Mouse (Mus musculus) urinary bladder, adult 2 months (tissue): ENCODE measurements around the gene Gm12845. TPM values are rescaled to one million over a fixed set of nuclear protein-coding genes. Genes with fewer than 3 reads are reported as not detected.
"Not testable (repeated sequence)": the region's sequence is repeated elsewhere in the genome, so short reads cannot be mapped to it uniquely, and the experiment has no call there.

ENCODE experiments used
- DNase-seq: peaks from one replicate; pipeline ENCODE4 v3.0.0; 2022; ENCODE audit warnings: low spot score
- polyA plus RNA-seq: library from polyadenylated mRNA; depleted of rRNA; stranded (reverse); fragments of >200 nt; gene quantifications from 2 replicates; pipeline ENCODE4 v1.2.3, GENCODE M21; 2012; rRNA removed

Gene Gm12845
- not detected in 2 replicates for polyA plus RNA-seq

GRCm38 (mm10) chr4:117724112-117724511 lies at the start of gene Gm12845:
TSS of gene Gm12845 (plus strand) at chr4:117724412.
- DNase-seq: no peak

- peak; percentile 53 for DNase-seq
Observed at GRCm38 (mm10) chr4:117676903-117677302, 47.3 kb upstream of the Gm12845 start.

DNA sequence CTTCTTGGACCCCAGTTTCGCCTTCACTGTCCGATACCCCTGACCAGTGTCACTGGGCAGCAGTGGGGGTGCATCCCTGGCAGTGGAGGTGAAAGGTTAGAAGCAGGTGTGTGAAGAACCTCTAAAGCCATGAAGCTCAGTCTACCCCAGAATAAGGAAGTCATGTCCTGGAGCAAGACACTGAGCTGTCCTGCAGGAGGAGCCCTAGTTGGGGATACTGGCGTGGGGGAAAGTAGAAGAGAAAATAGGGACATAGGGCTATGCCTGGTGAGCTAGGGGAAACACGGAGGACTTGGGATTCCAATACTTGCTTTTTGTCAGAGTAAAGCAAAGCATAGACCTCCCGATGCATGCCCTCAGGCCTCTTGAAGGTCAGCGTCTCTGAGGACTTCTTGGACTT lies 43.2 kb upstream of the Gm12845 start:
- DNase-seq: no peak

- peak; percentile 69 for DNase-seq
Observed at GRCm38 (mm10) chr4:117681931-117682461, 42.2 kb upstream of the Gm12845 start, which contains the start of gene Dmap1. TSS of gene Dmap1 (minus strand) at chr4:117682273.

DNA sequence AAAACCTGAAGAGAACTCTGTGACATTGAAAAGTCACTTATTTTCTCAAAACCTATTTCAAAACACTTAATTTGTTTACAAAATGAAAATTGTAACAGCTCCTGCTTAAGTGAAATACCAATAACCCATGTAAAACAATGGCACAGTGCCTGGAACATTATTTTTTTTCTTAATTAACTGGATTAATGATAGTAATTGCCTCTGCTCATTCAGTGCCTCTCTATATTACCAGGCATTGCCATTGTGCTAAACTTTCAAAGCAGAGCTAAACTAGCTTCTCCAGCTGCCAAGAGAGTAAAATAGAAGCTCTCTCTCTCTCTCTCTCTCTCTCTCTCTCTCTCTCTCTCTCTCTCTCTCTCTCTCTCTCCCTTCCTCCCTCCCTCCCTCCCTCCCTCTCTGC lies 41.7 kb upstream of the Gm12845 start:
- no peak for DNase-seq

DNA sequence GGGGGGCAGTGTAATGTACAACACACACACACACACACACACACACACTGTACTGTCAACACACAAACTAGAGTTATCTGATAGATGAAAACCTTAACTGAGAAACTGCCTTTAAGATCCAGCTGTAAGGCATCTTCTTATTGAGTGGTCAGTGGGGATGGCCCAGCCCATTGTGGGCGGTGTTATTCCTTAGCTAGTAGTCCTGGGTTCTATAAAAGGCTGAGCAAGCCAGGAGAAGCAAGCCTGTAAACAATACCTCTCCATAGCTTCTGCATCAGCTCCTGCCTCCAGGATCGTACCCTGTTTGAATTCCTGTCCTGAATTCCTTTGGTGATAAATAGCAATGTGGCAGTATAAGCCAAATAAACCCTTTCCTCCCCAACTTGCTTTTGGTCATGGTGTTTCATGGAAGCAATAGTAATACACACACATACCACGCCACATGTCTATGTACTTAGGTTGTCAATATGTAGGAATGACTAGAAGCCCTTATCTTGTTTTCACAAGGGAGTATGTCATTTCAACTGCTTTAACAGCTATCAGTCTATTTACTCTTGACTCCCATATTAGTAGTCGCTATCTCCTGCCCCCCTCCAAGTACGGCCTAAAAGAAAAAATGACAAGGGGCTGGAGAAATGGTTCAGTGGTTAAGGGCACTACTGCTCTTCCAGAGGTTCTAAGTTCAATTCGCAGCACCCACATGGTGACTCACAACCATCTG lies 41.0 kb upstream of the Gm12845 start:
- no peak for DNase-seq

- DNase-seq: no peak
Observed at GRCm38 (mm10) chr4:117686354-117686753, 37.9 kb upstream of the Gm12845 start.

GRCm38 (mm10) chr4:117705361-117705760 lies 18.9 kb upstream of the Gm12845 start:
- no peak for DNase-seq

DNA sequence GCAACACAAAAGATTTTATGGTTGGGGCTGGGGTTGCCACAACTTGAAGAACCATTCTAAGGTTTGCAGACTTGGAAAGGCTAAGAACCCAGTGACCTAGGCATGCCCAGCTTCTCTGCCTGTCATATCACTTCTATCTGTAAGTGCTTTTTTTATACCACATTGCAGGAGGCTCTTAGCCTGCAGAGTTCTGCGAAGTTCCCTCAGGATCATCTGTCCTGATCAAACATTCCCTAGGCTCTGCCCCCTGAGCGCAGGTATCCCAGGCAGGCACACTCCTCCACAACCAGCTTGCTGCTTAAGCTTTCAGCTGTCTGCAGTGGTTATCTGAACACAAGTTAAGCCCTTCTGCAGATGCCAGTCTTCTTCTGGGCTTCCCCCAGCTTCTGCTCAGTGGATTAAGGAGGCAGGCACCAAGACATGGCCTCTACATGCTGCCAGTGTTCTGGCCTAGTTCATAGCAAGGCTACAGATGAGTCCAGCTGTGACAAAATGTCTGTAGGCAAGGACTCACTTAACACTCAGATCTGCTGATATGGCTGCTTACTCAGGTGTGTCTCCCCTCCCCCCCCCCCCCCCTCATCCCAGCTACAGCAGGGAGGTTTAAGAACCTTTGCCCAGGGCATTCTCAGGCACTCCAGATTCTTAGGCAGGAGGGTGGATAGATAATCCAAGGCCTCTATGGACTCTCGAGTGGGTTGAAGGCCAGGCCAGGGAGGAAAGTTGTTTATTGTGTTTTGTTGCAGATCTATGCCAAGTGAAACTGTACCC lies 15.2 kb upstream of the Gm12845 start:
- no peak for DNase-seq

GRCm38 (mm10) chr4:117712314-117712713 lies 11.9 kb upstream of the Gm12845 start:
- DNase-seq: no peak

GRCm38 (mm10) chr4:117713303-117714098 lies 10.7 kb upstream of the Gm12845 start:
- no peak for DNase-seq

DNA sequence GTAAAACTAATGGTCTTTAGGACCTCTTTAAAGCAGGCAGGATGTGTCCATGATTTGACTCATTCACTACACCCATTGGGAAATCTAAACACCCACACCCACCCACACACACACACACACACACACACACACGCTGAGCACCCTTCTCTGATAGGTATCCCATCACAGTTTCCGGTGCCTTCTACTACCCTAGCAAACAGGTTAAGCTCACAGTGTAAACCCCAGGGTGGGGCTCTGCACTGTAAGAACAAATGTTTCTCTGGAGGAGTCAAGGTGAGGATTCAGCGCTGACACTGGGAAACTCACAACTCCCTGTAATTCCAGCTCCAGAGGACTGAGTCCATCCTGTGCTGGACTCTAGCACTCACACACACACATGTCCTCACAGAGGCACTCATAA lies 7.7 kb downstream of the Gm12845 start:
- no peak for DNase-seq

DNA sequence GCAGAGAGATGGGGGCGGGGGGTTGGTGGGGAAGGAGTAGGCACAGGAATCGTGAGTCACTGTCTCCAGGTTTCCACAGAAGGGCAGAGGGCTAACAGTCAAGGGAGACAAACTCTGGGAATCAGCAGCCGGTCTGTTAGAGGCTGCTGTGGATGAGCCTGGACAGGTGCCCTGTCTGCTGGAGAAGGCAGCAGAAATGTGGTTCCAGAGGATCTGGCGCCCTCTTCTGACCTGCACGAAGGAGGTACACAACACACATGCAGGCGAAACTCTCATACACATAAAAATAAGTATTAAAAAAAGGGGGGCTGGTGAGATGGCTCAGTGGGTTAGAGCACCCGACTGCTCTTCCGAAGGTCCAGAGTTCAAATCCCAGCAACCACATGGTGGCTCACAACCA lies 13.3 kb downstream of the Gm12845 start:
- DNase-seq: no peak

DNA sequence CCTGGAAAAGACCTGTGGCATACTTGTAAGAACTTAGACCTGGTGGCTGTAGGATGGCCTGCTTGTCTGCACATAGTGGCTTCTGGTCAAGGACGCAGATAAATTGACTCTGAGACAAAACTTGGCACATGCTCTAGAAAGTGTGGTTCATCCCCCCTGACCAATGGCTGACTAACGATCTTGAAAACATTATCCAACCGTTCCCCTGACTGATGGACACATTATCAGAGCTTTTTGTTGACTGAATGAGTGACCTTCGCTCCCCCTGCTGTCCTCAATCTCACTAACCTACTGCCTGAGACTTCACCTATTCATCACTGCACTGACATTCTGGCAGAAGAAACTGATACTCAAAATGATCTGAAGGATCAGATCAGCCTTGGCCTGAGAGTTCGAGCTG lies 28.3 kb downstream of the Gm12845 start:
- not testable (repeated sequence) for DNase-seq

DNA sequence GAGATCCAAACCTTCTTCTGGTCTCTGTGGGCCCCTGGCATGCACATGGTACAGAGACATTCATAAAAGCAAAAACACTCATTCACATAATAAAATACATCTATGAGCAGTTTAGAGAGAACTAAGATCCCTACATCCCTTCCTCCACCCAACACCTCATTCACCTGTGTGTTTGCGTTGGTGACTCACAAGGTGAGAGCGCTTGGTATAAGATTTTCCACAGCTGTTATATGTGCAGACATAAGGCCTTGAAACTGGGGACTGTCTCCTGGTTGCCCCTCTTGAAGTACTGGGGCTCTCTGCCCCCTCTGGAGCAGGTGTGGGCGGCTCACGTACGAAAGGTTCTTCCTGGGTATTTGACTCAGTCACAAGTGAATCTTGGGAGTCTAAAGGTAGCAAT lies 35.9 kb downstream of the Gm12845 start:
- DNase-seq: no peak

DNA sequence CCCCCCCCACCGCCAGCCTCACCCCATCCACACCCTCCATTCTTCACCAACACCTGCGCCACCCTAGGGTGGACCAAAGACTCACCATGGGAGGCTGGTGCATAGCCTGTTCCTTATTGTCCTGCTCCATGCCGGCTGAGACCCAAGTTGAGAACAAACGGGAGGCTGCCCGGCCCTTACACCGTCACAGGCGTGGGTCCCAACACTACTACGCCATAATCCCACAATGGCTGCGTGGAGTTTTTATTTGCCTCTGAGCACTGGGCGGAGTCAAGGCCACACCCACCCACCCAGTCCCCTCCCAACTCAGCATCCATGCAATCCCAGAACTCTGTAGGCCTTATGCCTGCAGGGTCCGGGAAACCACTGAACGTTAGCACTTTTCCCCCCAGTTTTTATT lies 41.2 kb downstream of the Gm12845 start, which contains the start of gene Klf17:
TSS of gene Klf17 (minus strand) at position 233 of the 400 bp plus-strand sequence.
- DNase-seq: no peak

- no peak for DNase-seq
Observed at GRCm38 (mm10) chr4:117770935-117771334, 46.7 kb downstream of the Gm12845 start.

GRCm38 (mm10) chr4:117772960-117773359 lies 48.7 kb downstream of the Gm12845 start:
- no peak for DNase-seq
